Mouse (Mus musculus) lung, postnatal 14 days (tissue): ENCODE measurements around the gene Cnfn.
"Not testable (repeated sequence)": the region's sequence is repeated elsewhere in the genome, so short reads cannot be mapped to it uniquely, and the experiment has no call there.

ENCODE experiments used
- DNase-seq: peaks from one replicate; pipeline ENCODE4 v3.0.0; 2021

Gene Cnfn

GRCm38 (mm10) chr7:25363151-25363550 is 6.4 kb downstream of the Cnfn start:
- peak; percentile 44 for DNase-seq

- DNase-seq = no peak
Measured at GRCm38 (mm10) chr7:25358721-25359206, 10.8 kb downstream of the Cnfn start.

GRCm38 (mm10) chr7:25348861-25349260 is 20.7 kb downstream of the Cnfn start:
- no peak for DNase-seq

- DNase-seq = no peak
Measured at GRCm38 (mm10) chr7:25341000-25341784, 28.3 kb downstream of the Cnfn start.

- no peak for DNase-seq
Measured at GRCm38 (mm10) chr7:25339329-25339728, 30.2 kb downstream of the Cnfn start.

GRCm38 (mm10) chr7:25334472-25334871 is 35.1 kb downstream of the Cnfn start:
- DNase-seq = no peak

GRCm38 (mm10) chr7:25333596-25334307 is 35.8 kb downstream of the Cnfn start:
- DNase-seq = peak; percentile 82

GRCm38 (mm10) chr7:25326233-25326632 is 43.3 kb downstream of the Cnfn start:
- DNase-seq = peak; percentile 11

- not testable (repeated sequence) for DNase-seq
Measured at GRCm38 (mm10) chr7:25325431-25325830, 44.1 kb downstream of the Cnfn start.

GRCm38 (mm10) chr7:25323219-25323618 is 46.3 kb downstream of the Cnfn start:
- DNase-seq = no peak

- peak; percentile 11 for DNase-seq
Measured at GRCm38 (mm10) chr7:25322058-25322484, 47.5 kb downstream of the Cnfn start.
